Mouse (Mus musculus) layer of hippocampus, postnatal 36 days (tissue): Measurements from ENCODE around the gene Anks1b. TPM values are rescaled to one million over a fixed set of nuclear protein-coding genes. Genes with fewer than 3 reads are reported as not detected.

Experiments used
- DNase-seq, 2 experiments: peaks; one replicate each; pipeline ENCODE4 v3.0.0; 2022
- total RNA-seq, 2 experiments: library from RNA; stranded (reverse); gene quantifications; 2 replicates each; pipeline ENCODE4 v1.2.3; 2021

The Anks1b gene
- total RNA-seq, 2 experiments from 2014 or later: 492 to 532 TPM

- no peak for DNase-seq
Measured at GRCm38 (mm10) chr10:90823438-90823837, 950.1 kb downstream of the Anks1b start.

- peak in 1 of 2 experiments; percentile 43 for DNase-seq
Measured at GRCm38 (mm10) chr10:90824692-90825091, 951.4 kb downstream of the Anks1b start.

GRCm38 (mm10) chr10:90826939-90827338 lies 953.6 kb downstream of the Anks1b start:
- DNase-seq: no peak

- peak; percentile 65 to 66 for DNase-seq
Measured at GRCm38 (mm10) chr10:90828581-90829393, 955.5 kb downstream of the Anks1b start.

GRCm38 (mm10) chr10:90829394-90830267 lies 956.3 kb downstream of the Anks1b start:
- peak; percentile 58 to 67 for DNase-seq

GRCm38 (mm10) chr10:90830268-90830585 lies 956.9 kb downstream of the Anks1b start:
- DNase-seq: no peak

- peak in 1 of 2 experiments; percentile 30 for DNase-seq
Measured at GRCm38 (mm10) chr10:90830591-90831287, 957.4 kb downstream of the Anks1b start.

- DNase-seq: no peak
Measured at GRCm38 (mm10) chr10:90831288-90831626, 957.9 kb downstream of the Anks1b start.

GRCm38 (mm10) chr10:90834306-90834705 lies 961.0 kb downstream of the Anks1b start:
- DNase-seq: peak in 1 of 2 experiments; percentile 22

GRCm38 (mm10) chr10:90835195-90835594 lies 961.9 kb downstream of the Anks1b start:
- DNase-seq: no peak

GRCm38 (mm10) chr10:90839611-90840335 lies 966.5 kb downstream of the Anks1b start:
- DNase-seq: no peak

GRCm38 (mm10) chr10:90842398-90842797 lies 969.1 kb downstream of the Anks1b start:
- DNase-seq: no peak

- no peak for DNase-seq
Measured at GRCm38 (mm10) chr10:90851077-90851476, 977.8 kb downstream of the Anks1b start.

GRCm38 (mm10) chr10:90851999-90852398 lies 978.7 kb downstream of the Anks1b start:
- no peak for DNase-seq

GRCm38 (mm10) chr10:90852432-90852831 lies 979.1 kb downstream of the Anks1b start:
- DNase-seq: no peak

- DNase-seq: peak in 1 of 2 experiments; percentile 37
Measured at GRCm38 (mm10) chr10:90856668-90857067, 983.4 kb downstream of the Anks1b start.

GRCm38 (mm10) chr10:90859665-90860523 lies 986.6 kb downstream of the Anks1b start:
- peak; percentile 78 to 79 for DNase-seq

GRCm38 (mm10) chr10:90863881-90864598 lies 990.7 kb downstream of the Anks1b start:
- no peak for DNase-seq

- DNase-seq: no peak
Measured at GRCm38 (mm10) chr10:90864599-90864889, 991.2 kb downstream of the Anks1b start.

GRCm38 (mm10) chr10:90873204-90873603 lies 999.9 kb downstream of the Anks1b start:
- DNase-seq: peak in 1 of 2 experiments; percentile 0

- DNase-seq: no peak
Measured at GRCm38 (mm10) chr10:90874166-90874565, 1000.9 kb downstream of the Anks1b start.
